Mouse (Mus musculus) heart, postnatal 25 days (tissue): ENCODE data around the gene 2010106E10Rik. TPM values are rescaled to one million over a fixed set of nuclear protein-coding genes. Genes with fewer than 3 reads are reported as not detected.

Experiments used
- DNase-seq: peaks from one replicate; pipeline ENCODE4 v3.0.0; 2022; ENCODE audit warnings: low spot score
- intact Hi-C: fragments of 180-260 bp; cut with DNase I; formaldehyde crosslinking; loops from one replicate; pipeline ENCODE4 v1.15.1; 2025
- total RNA-seq, 2 experiments: library from RNA; stranded (reverse); gene quantifications; 2 replicates each; pipeline ENCODE4 v1.2.3; 2021

Gene 2010106E10Rik
- not detected for total RNA-seq

- intact Hi-C loops = no loop called here
- DNase-seq = no peak
These were observed at the start of gene 2010106E10Rik for GRCm38 (mm10) chrX:112494974-112495373. Gene 2010106E10Rik (plus strand): TSS chrX:112495274.

DNA sequence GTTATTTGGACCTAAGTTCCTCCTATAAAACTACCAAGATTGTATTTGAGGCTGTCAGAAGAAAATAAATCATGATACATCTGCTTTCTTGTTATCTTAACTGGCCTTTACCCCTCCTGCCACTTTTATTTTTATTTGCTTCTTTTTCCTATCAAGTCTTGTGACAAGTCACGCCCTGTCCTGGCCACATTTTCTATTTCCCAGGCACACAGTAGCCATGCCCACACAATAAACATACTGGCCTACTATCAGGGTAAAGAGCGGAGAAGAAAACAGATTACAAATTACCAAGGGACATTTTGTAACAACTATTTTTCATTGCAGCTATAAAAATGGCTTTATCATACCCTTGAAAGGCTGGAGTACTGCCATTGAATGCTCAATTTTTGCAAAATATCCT is 10.6 kb downstream of the 2010106E10Rik start:
- intact Hi-C loops = no loop called here
- no peak for DNase-seq

DNA sequence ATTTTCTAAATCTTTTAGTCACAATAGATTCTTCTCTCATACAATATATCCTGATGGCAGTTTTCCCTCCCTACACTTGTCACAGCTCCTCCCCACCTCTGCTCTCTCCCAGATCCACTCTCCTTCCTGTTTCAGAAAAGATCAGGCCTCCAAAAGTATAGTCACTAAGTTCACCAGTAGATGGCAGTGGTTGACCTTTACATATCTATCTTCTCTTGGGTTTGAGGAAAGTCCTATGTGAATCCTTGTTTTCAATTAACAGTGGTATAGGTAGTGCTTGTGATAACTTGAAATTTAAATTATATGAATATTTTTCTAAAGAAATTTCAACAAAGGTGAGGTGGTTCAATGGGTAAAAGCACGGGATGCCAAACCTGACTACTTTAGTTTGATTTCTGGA is 29.7 kb downstream of the 2010106E10Rik start:
- no peak for DNase-seq
- intact Hi-C loops = loop anchor here (1.0 kb wide), 1 partner anchor 379 kb away; no protein-coding TSS in a partner anchor

DNA sequence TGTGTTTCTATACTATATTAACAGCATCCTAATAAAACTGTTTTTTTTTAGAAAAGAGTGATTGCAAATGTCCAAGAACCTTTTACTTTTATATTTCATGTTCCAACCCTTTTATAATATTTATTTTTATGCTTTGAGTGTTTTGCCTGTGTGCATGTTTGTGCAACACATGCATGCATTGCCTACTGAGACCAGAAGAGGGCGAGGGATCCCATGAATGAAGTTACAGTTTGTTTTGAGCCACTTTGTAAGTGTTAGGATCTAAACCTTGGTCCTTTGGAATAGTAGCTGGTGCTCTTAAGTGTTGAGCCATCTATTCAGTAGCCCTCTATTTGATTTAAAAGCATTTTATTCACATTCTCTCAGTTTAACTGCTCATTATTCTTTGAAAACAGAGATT is 48.0 kb downstream of the 2010106E10Rik start:
- intact Hi-C loops = no loop called here
- DNase-seq = no peak

DNA sequence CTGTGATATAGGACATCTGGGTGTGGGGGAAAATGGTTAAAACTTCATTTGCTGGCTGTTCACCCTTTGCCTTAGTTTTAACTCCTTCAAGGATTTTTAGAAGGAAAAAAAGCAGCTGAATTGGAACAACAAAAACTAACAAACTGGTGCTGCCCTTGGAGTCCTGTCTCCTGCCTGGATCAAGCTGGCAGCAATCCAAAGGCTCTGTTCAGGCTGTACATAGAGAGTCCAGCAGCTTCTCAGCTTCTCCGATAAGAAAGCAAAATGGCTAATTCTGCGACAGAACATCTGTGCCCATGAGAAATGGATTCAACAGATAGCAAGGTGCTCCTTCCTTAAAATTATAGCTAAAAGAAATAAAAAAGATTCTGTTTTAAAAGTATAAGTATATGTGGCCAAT is 72.6 kb downstream of the 2010106E10Rik start:
- no peak for DNase-seq
- intact Hi-C loops = no loop called here

GRCm38 (mm10) chrX:112600511-112601305 is 105.6 kb downstream of the 2010106E10Rik start, which contains the start of gene Zfp711:
Gene Zfp711 (plus strand): TSS chrX:112600526.
- peak; percentile 13 for DNase-seq

DNA sequence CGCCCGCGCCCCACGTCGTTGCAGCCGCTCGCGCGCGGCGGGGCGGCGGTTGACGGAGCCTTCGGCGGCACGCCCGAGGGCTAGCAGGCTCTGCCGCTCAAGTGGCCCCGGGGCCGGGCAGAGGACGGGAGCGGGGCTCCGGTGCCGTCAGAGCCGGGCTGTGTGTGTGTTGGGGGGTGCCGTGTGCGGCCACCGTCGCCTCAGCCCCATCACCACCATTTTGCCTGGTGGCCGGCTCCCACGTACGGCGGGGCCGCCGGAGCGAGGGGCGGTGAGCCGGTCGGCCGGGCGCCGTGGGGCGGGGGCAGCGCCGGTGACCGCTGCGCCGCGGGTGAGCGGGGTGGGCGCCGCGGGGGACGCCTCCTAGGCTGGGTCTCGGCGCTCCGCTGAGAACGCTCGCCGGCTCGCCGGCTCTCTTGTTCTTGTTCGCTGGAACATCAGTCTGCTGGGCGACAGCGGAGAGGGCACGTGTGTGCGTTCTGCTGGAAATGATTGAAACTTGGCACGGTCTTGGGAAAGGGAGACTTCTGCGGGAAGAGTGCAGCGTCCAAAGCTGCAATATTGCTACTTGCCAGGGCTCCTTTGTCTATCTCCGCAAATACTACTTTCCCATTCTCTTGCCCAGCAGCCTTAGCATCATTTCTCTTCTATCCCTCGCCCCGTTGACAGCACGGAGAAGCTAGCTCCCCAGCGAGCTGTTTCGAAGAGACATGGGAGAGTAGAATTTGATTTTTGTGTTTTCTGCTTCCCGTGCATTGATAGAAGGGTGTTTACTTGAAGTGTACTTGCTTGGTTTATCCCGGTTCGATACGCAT is 106.4 kb downstream of the 2010106E10Rik start:
- intact Hi-C loops = no loop called here

More at GRCm38 (mm10) chrX:112600511-112601305, 105.6 kb downstream of the 2010106E10Rik start, which contains the start of gene Zfp711:
- intact Hi-C loops = no loop called here

More for the DNA sequence above, 106.4 kb downstream of the 2010106E10Rik start:
- DNase-seq = no peak

Other genes with a start within 250 kb of the 2010106E10Rik start
- gene Apool, start 183.9 kb upstream of the 2010106E10Rik start, total RNA-seq = 10 to 100 TPM; 65.7 to 73.1 TPM
- not detected for gene Satl1, start 88.5 kb upstream of the 2010106E10Rik start, total RNA-seq
- gene Zfp711, start 105.3 kb downstream of the 2010106E10Rik start, total RNA-seq = under 1 TPM; 0.64 to 0.78 TPM
- gene Pof1b, start 203.4 kb downstream of the 2010106E10Rik start, total RNA-seq = not detected